Mouse (Mus musculus): ENCODE measurements around the gene Phactr2. TPM values are rescaled to one million over a fixed set of nuclear protein-coding genes. Genes with fewer than 3 reads are reported as not detected.
"Not testable (repeated sequence)": the region's sequence is repeated elsewhere in the genome, so short reads cannot be mapped to it uniquely, and the experiment has no call there.

Phactr2 gene
- polyA plus RNA-seq (2015; fragmentation: Nextera tagmentation; extraction: Ambion mirVana): 5.3 and 5.9 TPM in 2 replicates

DNA sequence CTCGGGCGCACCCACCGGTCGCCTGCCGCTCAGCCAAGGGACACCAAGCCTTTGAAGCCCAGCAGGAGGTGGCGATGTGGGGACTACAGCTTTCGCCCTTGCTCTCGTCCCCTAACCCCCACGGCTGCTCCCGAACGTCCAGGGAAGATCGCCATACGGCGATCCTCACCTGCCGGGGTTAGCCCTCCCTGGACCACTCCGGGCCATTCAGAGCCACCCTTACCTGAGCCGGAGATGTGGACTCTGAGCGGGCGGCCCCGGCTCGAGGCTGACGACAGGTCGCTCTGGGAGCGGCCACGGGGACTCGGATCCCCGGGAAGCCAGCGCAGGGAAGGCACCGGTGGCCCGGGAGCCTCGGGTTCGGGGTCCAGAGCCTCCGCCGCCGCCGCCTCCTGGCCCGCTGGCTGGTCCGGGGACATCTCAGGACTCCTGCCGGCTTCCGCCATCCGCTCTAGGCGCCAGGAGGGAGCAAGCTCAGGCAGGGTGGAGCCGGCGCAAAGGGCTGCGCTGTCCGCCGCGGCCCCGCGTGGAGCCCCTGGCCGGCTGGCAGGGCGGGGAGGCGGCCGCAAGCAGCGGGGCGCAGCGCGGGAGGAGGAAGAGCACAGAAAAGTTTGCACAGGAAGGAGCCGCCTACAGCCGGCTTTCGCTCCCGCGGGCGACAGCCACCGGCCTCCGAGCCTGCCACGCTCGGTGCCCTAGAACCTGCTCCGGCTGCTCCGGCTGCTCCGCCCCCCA lies at the start of gene Phactr2:
Gene Phactr2, minus strand, starts transcription at position 580 of the 735 bp plus-strand sequence.
- no peaks in the 10 kb centered on the region for H3K9me3 ChIP-seq (replicated peaks)
- peak within 1 kb of the TSS; percentile 61 for H3K4me3 ChIP-seq (replicated peaks)
- H3K27me3 ChIP-seq: peaks cover 50% of the 10 kb centered on the region
- H3K4me2 ChIP-seq: peak within 1 kb of the TSS; percentile 79
- DNase-seq (no peak), ATAC-seq (ENCODE audit: low read depth) (peak; percentile 58)
- no peak within 1 kb of the TSS for H3K27ac ChIP-seq
- peak within 1 kb of the TSS; percentile 57 for H3K9ac ChIP-seq
- under 1% methylated on average over 66 of the region's 71 CpGs for WGBS (ENCODE audit: insufficient replicate concordance)
- H3K36me3 ChIP-seq: no peaks in the 10 kb centered on the region
- peaks cover 11% of the 10 kb centered on the region for H3K4me1 ChIP-seq (replicated peaks)

- Histone ChIP-seq H3K4me2 (peak overlapping the region; percentile 11; the same call in 1 of the 2 replicates), H3K27ac (peak overlapping the region; percentile 32), H3K36me3 (no peaks in the 10 kb centered on the region), H3K9ac (no peak overlapping the region), H3K4me1 (replicated peaks) (peaks cover 28% of the 10 kb centered on the region), H3K9me3 (replicated peaks) (no peaks in the 10 kb centered on the region), H3K27me3 (no peaks in the 10 kb centered on the region), H3K4me3 (replicated peaks) (no peak overlapping the region)
- ATAC-seq (ENCODE audit: low read depth) (peak; percentile 98), DNase-seq (peak; percentile 49)
- 29% methylated on average over 4 of the region's 4 CpGs for WGBS (ENCODE audit: insufficient replicate concordance)
These were observed 47.6 kb upstream of the Phactr2 start for GRCm38 (mm10) chr10:13521857-13522256.

GRCm38 (mm10) chr10:13502371-13502770 lies 28.2 kb upstream of the Phactr2 start:
- peak; percentile 77 for DNase-seq
- Histone ChIP-seq H3K36me3 (peaks cover 35% of the 10 kb centered on the region), H3K9me3 (replicated peaks) (no peaks in the 10 kb centered on the region), H3K27ac (peak overlapping the region; percentile 90), H3K4me3 (replicated peaks) (peak overlapping the region; percentile 74), H3K4me2 (peak overlapping the region; percentile 80), H3K4me1 (replicated peaks) (peaks cover 52% of the 10 kb centered on the region), H3K9ac (peak overlapping the region; percentile 78; the same call in 1 of the 2 replicates), H3K27me3 (no peaks in the 10 kb centered on the region)
- ATAC-seq (ENCODE audit: low read depth): peak; percentile 90
- 23% methylated on average over 8 of the region's 8 CpGs for WGBS (ENCODE audit: insufficient replicate concordance)

DNA sequence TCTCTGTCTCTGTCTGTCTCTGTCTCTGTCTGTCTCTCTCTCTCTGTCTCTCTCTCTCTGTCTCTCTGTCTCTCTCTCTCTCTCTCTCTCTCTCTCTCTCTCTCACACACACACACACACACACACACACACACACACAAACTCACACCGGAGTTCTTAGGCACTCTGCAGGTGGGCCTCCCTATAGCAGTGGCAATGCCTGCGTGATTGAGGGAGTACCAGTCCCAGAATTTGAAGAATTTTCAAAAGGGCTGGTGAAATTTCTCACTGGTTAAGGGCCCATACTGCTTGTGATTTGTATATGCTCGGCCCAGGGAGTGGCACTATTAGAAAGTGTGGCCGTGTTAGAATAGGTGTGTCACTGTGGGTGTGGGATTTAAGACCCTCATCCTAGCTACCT lies 27.3 kb upstream of the Phactr2 start:
- Histone ChIP-seq H3K27ac (peak overlapping the region; percentile 90), H3K9ac (peak overlapping the region; percentile 78), H3K4me3 (replicated peaks) (peak overlapping the region; percentile 74), H3K36me3 (peaks cover 30% of the 10 kb centered on the region), H3K4me2 (peak overlapping the region; percentile 80), H3K4me1 (replicated peaks) (peaks cover 50% of the 10 kb centered on the region)
- H3K27me3 ChIP-seq; DNase-seq; H3K9me3 ChIP-seq (replicated peaks); ATAC-seq (ENCODE audit: low read depth): not testable (repeated sequence)
- 31% methylated on average over 4 of the region's 4 CpGs for WGBS (ENCODE audit: insufficient replicate concordance)

GRCm38 (mm10) chr10:13500938-13501496 lies 26.8 kb upstream of the Phactr2 start:
- Histone ChIP-seq H3K4me2 (peak overlapping the region; percentile 80), H3K27ac (peak overlapping the region; percentile 90), H3K4me3 (replicated peaks) (peak overlapping the region; percentile 74), H3K9me3 (replicated peaks) (no peaks in the 10 kb centered on the region), H3K4me1 (replicated peaks) (peaks cover 45% of the 10 kb centered on the region), H3K9ac (peak overlapping the region; percentile 78), H3K27me3 (no peaks in the 10 kb centered on the region), H3K36me3 (peaks cover 25% of the 10 kb centered on the region)
- peak; percentile 78 for ATAC-seq (ENCODE audit: low read depth)
- 1% methylated on average over 20 of the region's 30 CpGs for WGBS (ENCODE audit: insufficient replicate concordance)
- DNase-seq: peak; percentile 82

DNA sequence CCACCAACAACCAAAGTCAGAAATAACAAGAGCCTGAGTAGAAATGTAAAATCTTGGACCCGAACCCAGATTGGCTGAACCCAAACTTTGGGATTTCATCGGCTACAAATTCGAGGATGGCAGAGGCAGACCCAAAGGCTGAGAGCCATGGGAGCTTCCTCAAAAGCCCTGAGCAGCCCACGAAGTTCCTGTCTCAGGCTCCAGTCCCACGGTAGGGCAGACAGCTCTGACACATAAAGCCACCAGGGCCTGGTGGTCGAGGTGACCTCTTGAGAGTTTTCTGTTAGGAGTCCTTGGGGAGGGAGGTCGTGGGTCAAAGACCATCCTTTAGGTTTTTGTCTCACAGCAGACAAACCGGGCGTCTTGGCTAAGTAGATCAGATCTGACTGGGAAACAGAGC lies 26.3 kb upstream of the Phactr2 start:
- H3K9ac ChIP-seq: peak overlapping the region; percentile 78
- H3K4me2 ChIP-seq: peak overlapping the region; percentile 80
- ATAC-seq (ENCODE audit: low read depth) (no peak), DNase-seq (no peak)
- H3K27ac ChIP-seq: peak overlapping the region; percentile 90
- no peaks in the 10 kb centered on the region for H3K27me3 ChIP-seq
- H3K4me3 ChIP-seq (replicated peaks): peak overlapping the region; percentile 74
- H3K9me3 ChIP-seq (replicated peaks): no peaks in the 10 kb centered on the region
- H3K4me1 ChIP-seq (replicated peaks): peaks cover 40% of the 10 kb centered on the region
- peaks cover 19% of the 10 kb centered on the region for H3K36me3 ChIP-seq
- 25% methylated on average over 9 of the region's 9 CpGs for WGBS (ENCODE audit: insufficient replicate concordance)

- Histone ChIP-seq H3K27ac (peak within 1 kb of the TSS; percentile 90; the same call in 1 of the 2 replicates), H3K4me2 (peak within 1 kb of the TSS; percentile 80), H3K4me1 (replicated peaks) (peaks cover 36% of the 10 kb centered on the region), H3K27me3 (no peaks in the 10 kb centered on the region), H3K9me3 (replicated peaks) (no peaks in the 10 kb centered on the region), H3K4me3 (replicated peaks) (0 out of 2 replicates have a peak within 1 kb of the TSS, but pooled peaks have one; percentile 74), H3K9ac (0 out of 2 replicates have a peak within 1 kb of the TSS, but pooled peaks have one; percentile 78), H3K36me3 (peaks cover 9% of the 10 kb centered on the region)
- no peak for DNase-seq
- no peak for ATAC-seq (ENCODE audit: low read depth)
- WGBS (ENCODE audit: insufficient replicate concordance): 48% methylated on average over 2 of the region's 2 CpGs
These were observed 25.1 kb upstream of the Phactr2 start, which contains the start of gene Fuca2 for GRCm38 (mm10) chr10:13499331-13499730. Gene Fuca2, plus strand, starts transcription at chr10:13499540.

DNA sequence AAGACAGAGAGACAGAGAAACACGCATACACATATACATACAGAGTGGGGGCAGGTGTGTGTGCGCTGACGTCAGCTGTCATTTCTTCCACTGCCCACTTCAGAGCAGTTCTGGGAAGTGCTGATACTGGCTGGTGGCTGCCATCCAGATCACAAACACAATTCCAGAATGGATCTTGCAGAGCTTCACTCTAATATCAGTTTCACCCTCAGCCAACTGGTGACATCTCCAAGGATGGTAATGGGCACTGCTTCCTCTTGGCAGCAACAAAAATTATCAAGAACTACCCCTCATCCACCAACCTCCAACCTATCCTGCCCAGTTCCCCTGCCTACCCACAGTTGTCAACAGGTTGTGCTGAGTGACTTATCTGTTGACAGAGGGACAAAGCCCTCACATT lies 22.1 kb upstream of the Phactr2 start:
- no peak overlapping the region for H3K4me3 ChIP-seq (replicated peaks)
- H3K9ac ChIP-seq: no peak overlapping the region
- DNase-seq (no peak), ATAC-seq (ENCODE audit: low read depth) (no peak)
- H3K27me3 ChIP-seq: no peaks in the 10 kb centered on the region
- peaks cover 9% of the 10 kb centered on the region for H3K4me1 ChIP-seq (replicated peaks)
- no peak overlapping the region for H3K27ac ChIP-seq
- no peak overlapping the region for H3K4me2 ChIP-seq
- H3K36me3 ChIP-seq: no peaks in the 10 kb centered on the region
- H3K9me3 ChIP-seq (replicated peaks): no peaks in the 10 kb centered on the region
- WGBS (ENCODE audit: insufficient replicate concordance): 85% methylated on average over 3 of the region's 3 CpGs

DNA sequence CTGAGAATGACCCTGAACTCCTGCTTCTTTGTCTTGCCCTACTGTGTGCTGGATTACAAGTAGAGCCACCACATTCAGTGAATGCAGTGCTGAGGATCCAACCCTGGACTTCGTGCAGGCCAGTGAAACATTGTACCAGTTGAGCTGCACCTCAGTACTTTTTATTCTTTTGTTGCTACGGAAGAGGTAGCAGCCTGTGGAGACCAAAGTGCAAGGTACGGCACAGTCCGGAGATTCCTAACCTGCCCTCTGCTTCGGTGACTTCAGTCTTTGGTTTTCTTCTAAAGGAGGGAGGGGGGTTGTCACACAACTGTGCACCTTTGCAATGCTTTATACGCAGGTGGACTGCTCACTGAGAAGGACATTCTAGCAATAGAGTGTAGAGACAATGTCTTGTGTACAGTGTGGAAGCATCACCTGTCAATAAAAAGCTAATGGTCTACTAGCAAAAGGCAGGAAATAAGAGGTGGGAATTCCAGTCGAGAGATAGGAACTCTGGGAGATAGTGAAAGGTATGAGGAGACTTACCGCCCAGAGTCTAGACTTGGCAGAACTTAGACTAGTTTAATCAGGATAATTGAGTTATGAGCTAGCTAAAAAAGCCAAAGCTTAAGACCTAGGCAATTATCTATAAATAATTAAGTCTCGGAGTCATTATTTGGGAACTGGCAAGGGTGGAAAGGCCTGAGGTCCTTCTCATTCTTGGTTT lies 19.9 kb upstream of the Phactr2 start:
- Histone ChIP-seq H3K36me3 (no peaks in the 10 kb centered on the region), H3K27me3 (no peaks in the 10 kb centered on the region), H3K9me3 (replicated peaks) (no peaks in the 10 kb centered on the region), H3K9ac (no peak overlapping the region), H3K4me1 (replicated peaks) (no peaks in the 10 kb centered on the region), H3K27ac (no peak overlapping the region), H3K4me2 (no peak overlapping the region), H3K4me3 (replicated peaks) (no peak overlapping the region)
- WGBS (ENCODE audit: insufficient replicate concordance): 73% methylated on average over 9 of the region's 9 CpGs
- no peak for ATAC-seq (ENCODE audit: low read depth)
- no peak for DNase-seq

GRCm38 (mm10) chr10:13489671-13490070 lies 15.5 kb upstream of the Phactr2 start:
- Histone ChIP-seq H3K27ac (no peak overlapping the region), H3K36me3 (no peaks in the 10 kb centered on the region), H3K4me3 (replicated peaks) (no peak overlapping the region), H3K4me2 (no peak overlapping the region), H3K9ac (no peak overlapping the region), H3K27me3 (no peaks in the 10 kb centered on the region), H3K4me1 (replicated peaks) (no peaks in the 10 kb centered on the region), H3K9me3 (replicated peaks) (no peaks in the 10 kb centered on the region)
- DNase-seq (no peak), ATAC-seq (ENCODE audit: low read depth) (no peak)
- 58% methylated on average over 6 of the region's 6 CpGs for WGBS (ENCODE audit: insufficient replicate concordance)

- WGBS (ENCODE audit: insufficient replicate concordance): 52% methylated on average over 4 of the region's 4 CpGs
- no peak for ATAC-seq (ENCODE audit: low read depth)
These were observed 11.7 kb upstream of the Phactr2 start for GRCm38 (mm10) chr10:13485958-13486357.

More at GRCm38 (mm10) chr10:13485958-13486357, 11.7 kb upstream of the Phactr2 start:
- H3K4me3 ChIP-seq (replicated peaks): no peak overlapping the region
- no peak overlapping the region for H3K9ac ChIP-seq
- H3K36me3 ChIP-seq: no peaks in the 10 kb centered on the region
- H3K4me1 ChIP-seq (replicated peaks): no peaks in the 10 kb centered on the region
- no peak overlapping the region for H3K4me2 ChIP-seq
- H3K27me3 ChIP-seq: no peaks in the 10 kb centered on the region
- DNase-seq: no peak
- H3K27ac ChIP-seq: no peak overlapping the region
- no peaks in the 10 kb centered on the region for H3K9me3 ChIP-seq (replicated peaks)

All from liver, embryonic 13.5 days (tissue).